Mouse (Mus musculus): ENCODE measurements at regions not wholly inside any gene's neighbourhood (a gene's known extent, or its start where the extent isn't known, plus 50 kb on each side); places are given as distances from the start of the nearest gene placed in this dataset.

- no peak for ATAC-seq (replicated peaks; ENCODE audit: poor library complexity, severe bottlenecking)
Observed at GRCm38 (mm10) chr7:37307191-37307590, 466.2 kb downstream of the Zfp536 start.

- no peak for ATAC-seq (replicated peaks; ENCODE audit: poor library complexity, severe bottlenecking)
Observed at GRCm38 (mm10) chr7:37324653-37325052, 448.8 kb downstream of the Zfp536 start.

GRCm38 (mm10) chr7:37333451-37333850 lies 440.0 kb downstream of the Zfp536 start:
- ATAC-seq (replicated peaks; ENCODE audit: poor library complexity, severe bottlenecking), result no peak

- no peak for ATAC-seq (replicated peaks; ENCODE audit: poor library complexity, severe bottlenecking)
Observed at GRCm38 (mm10) chr7:37335212-37335611, 438.2 kb downstream of the Zfp536 start.

GRCm38 (mm10) chr7:37336171-37336850 lies 437.1 kb downstream of the Zfp536 start:
- ATAC-seq (replicated peaks; ENCODE audit: poor library complexity, severe bottlenecking), result no peak

- no peak for ATAC-seq (replicated peaks; ENCODE audit: poor library complexity, severe bottlenecking)
Observed at GRCm38 (mm10) chr7:37336851-37337531, 436.4 kb downstream of the Zfp536 start.

GRCm38 (mm10) chr7:37337616-37338015 lies 435.8 kb downstream of the Zfp536 start:
- ATAC-seq (replicated peaks; ENCODE audit: poor library complexity, severe bottlenecking), result no peak

GRCm38 (mm10) chr7:37338067-37338501 lies 435.4 kb downstream of the Zfp536 start:
- no peak for ATAC-seq (replicated peaks; ENCODE audit: poor library complexity, severe bottlenecking)

- ATAC-seq (replicated peaks; ENCODE audit: poor library complexity, severe bottlenecking), result no peak
Observed at GRCm38 (mm10) chr7:37342613-37343012, 430.8 kb downstream of the Zfp536 start.

GRCm38 (mm10) chr7:37343021-37343593 lies 430.3 kb downstream of the Zfp536 start:
- no peak for ATAC-seq (replicated peaks; ENCODE audit: poor library complexity, severe bottlenecking)

- no peak for ATAC-seq (replicated peaks; ENCODE audit: poor library complexity, severe bottlenecking)
Observed at GRCm38 (mm10) chr7:37343691-37344233, 429.7 kb downstream of the Zfp536 start.

- peak; percentile 80 for ATAC-seq (replicated peaks; ENCODE audit: poor library complexity, severe bottlenecking)
Observed at GRCm38 (mm10) chr7:37346041-37346440, 427.4 kb downstream of the Zfp536 start.

- ATAC-seq (replicated peaks; ENCODE audit: poor library complexity, severe bottlenecking), result peak; percentile 74
Observed at GRCm38 (mm10) chr7:37357647-37358395, 415.6 kb downstream of the Zfp536 start.

- peak; percentile 41; the same call in 1 of the 2 replicates for ATAC-seq (replicated peaks; ENCODE audit: poor library complexity, severe bottlenecking)
Observed at GRCm38 (mm10) chr7:37358492-37358891, 414.9 kb downstream of the Zfp536 start.

- ATAC-seq (replicated peaks; ENCODE audit: poor library complexity, severe bottlenecking), result no peak
Observed at GRCm38 (mm10) chr7:37359473-37359872, 414.0 kb downstream of the Zfp536 start.

- ATAC-seq (replicated peaks; ENCODE audit: poor library complexity, severe bottlenecking), result peak; percentile 26; the same call in 1 of the 2 replicates
Observed at GRCm38 (mm10) chr7:37360171-37360570, 413.3 kb downstream of the Zfp536 start.

GRCm38 (mm10) chr7:37361802-37362441 lies 411.5 kb downstream of the Zfp536 start:
- peak; percentile 36 for ATAC-seq (replicated peaks; ENCODE audit: poor library complexity, severe bottlenecking)

- ATAC-seq (replicated peaks; ENCODE audit: poor library complexity, severe bottlenecking), result no peak
Observed at GRCm38 (mm10) chr7:37362879-37363278, 410.6 kb downstream of the Zfp536 start.

GRCm38 (mm10) chr7:37363629-37364175 lies 409.7 kb downstream of the Zfp536 start:
- ATAC-seq (replicated peaks; ENCODE audit: poor library complexity, severe bottlenecking), result no peak

- no peak for ATAC-seq (replicated peaks; ENCODE audit: poor library complexity, severe bottlenecking)
Observed at GRCm38 (mm10) chr7:37364221-37364620, 409.2 kb downstream of the Zfp536 start.
